Mouse (Mus musculus): ENCODE measurements around the gene Dst. TPM values are rescaled to one million over a fixed set of nuclear protein-coding genes. Genes with fewer than 3 reads are reported as not detected.

Dst gene
- total and polyA plus RNA-seq, 2 experiments from 2014 or later: 31.7 to 155 TPM

- H3K4me2 ChIP-seq (ENCODE audit: low read depth, low read length, poor library complexity, severe bottlenecking): no peak overlapping the region
- H3K9ac ChIP-seq (replicated peaks; ENCODE audit: low read length, poor library complexity, severe bottlenecking): no peak overlapping the region
- H3K27me3 ChIP-seq (ENCODE audit: insufficient read depth, low read length): no peaks in the 10 kb centered on the region
- no peak overlapping the region for H3K4me3 ChIP-seq (ENCODE audit: low read depth, low read length)
- no peak overlapping the region for H3K27ac ChIP-seq (ENCODE audit: low read depth, low read length)
- no peaks in the 10 kb centered on the region for H3K36me3 ChIP-seq (ENCODE audit: insufficient read depth, low read length)
- no peak for TF ChIP-seq CTCF (IDR thresholded peaks at IDR 0.05)
- ATAC-seq (ENCODE audit: low FRiP score) (no peak), DNase-seq (ENCODE audit: low spot score) (no peak)
- H3K4me1 ChIP-seq (ENCODE audit: insufficient read depth, low read length): no peaks in the 10 kb centered on the region
- no peaks in the 10 kb centered on the region for H3K9me3 ChIP-seq (ENCODE audit: low read length)
- WGBS: 66% methylated on average over 2 of the region's 2 CpGs
Observed at GRCm38 (mm10) chr1:33969910-33970309, 61.9 kb downstream of the Dst start.

GRCm38 (mm10) chr1:33974401-33974800 is 66.4 kb downstream of the Dst start:
- Histone ChIP-seq H3K9me3 (ENCODE audit: low read length) (no peaks in the 10 kb centered on the region), H3K4me2 (ENCODE audit: low read depth, low read length, poor library complexity, severe bottlenecking) (no peak overlapping the region), H3K27ac (ENCODE audit: low read depth, low read length) (no peak overlapping the region), H3K4me3 (ENCODE audit: low read depth, low read length) (no peak overlapping the region), H3K4me1 (ENCODE audit: insufficient read depth, low read length) (no peaks in the 10 kb centered on the region), H3K36me3 (ENCODE audit: insufficient read depth, low read length) (no peaks in the 10 kb centered on the region), H3K27me3 (ENCODE audit: insufficient read depth, low read length) (no peaks in the 10 kb centered on the region), H3K9ac (replicated peaks; ENCODE audit: low read length, poor library complexity, severe bottlenecking) (no peak overlapping the region)
- ATAC-seq (ENCODE audit: low FRiP score) (no peak), DNase-seq (ENCODE audit: low spot score) (no peak)
- WGBS: 88% methylated on average over 11 of the region's 11 CpGs
- no peak for TF ChIP-seq CTCF (IDR thresholded peaks at IDR 0.05)

GRCm38 (mm10) chr1:33975333-33975732 is 67.3 kb downstream of the Dst start:
- ATAC-seq (ENCODE audit: low FRiP score): no peak

GRCm38 (mm10) chr1:33977832-33978231 is 69.8 kb downstream of the Dst start:
- H3K27me3 ChIP-seq (ENCODE audit: insufficient read depth, low read length): no peaks in the 10 kb centered on the region
- no peak overlapping the region for H3K9ac ChIP-seq (replicated peaks; ENCODE audit: low read length, poor library complexity, severe bottlenecking)
- WGBS: 86% methylated on average over 6 of the region's 6 CpGs
- H3K27ac ChIP-seq (ENCODE audit: low read depth, low read length): no peak overlapping the region
- no peaks in the 10 kb centered on the region for H3K36me3 ChIP-seq (ENCODE audit: insufficient read depth, low read length)
- DNase-seq (ENCODE audit: low spot score): no peak
- no peak overlapping the region for H3K4me2 ChIP-seq (ENCODE audit: low read depth, low read length, poor library complexity, severe bottlenecking)
- H3K4me3 ChIP-seq (ENCODE audit: low read depth, low read length): no peak overlapping the region
- H3K9me3 ChIP-seq (ENCODE audit: low read length): no peaks in the 10 kb centered on the region
- ATAC-seq (ENCODE audit: low FRiP score): no peak
- no peaks in the 10 kb centered on the region for H3K4me1 ChIP-seq (ENCODE audit: insufficient read depth, low read length)
- TF ChIP-seq CTCF (IDR thresholded peaks at IDR 0.05): no peak

More at GRCm38 (mm10) chr1:33975333-33975732, 67.3 kb downstream of the Dst start:
- no peak for TF ChIP-seq CTCF (IDR thresholded peaks at IDR 0.05)
- no peaks in the 10 kb centered on the region for H3K27me3 ChIP-seq (ENCODE audit: insufficient read depth, low read length)
- H3K9me3 ChIP-seq (ENCODE audit: low read length): no peaks in the 10 kb centered on the region
- no peak overlapping the region for H3K4me2 ChIP-seq (ENCODE audit: low read depth, low read length, poor library complexity, severe bottlenecking)
- no peak overlapping the region for H3K9ac ChIP-seq (replicated peaks; ENCODE audit: low read length, poor library complexity, severe bottlenecking)
- 82% methylated on average over 4 of the region's 4 CpGs for WGBS
- H3K36me3 ChIP-seq (ENCODE audit: insufficient read depth, low read length): no peaks in the 10 kb centered on the region
- H3K4me3 ChIP-seq (ENCODE audit: low read depth, low read length): no peak overlapping the region
- DNase-seq (ENCODE audit: low spot score): no peak
- no peaks in the 10 kb centered on the region for H3K4me1 ChIP-seq (ENCODE audit: insufficient read depth, low read length)
- H3K27ac ChIP-seq (ENCODE audit: low read depth, low read length): no peak overlapping the region

- DNase-seq (ENCODE audit: low spot score): no peak
- no peak overlapping the region for H3K9ac ChIP-seq (replicated peaks; ENCODE audit: low read length, poor library complexity, severe bottlenecking)
- WGBS: 55% methylated on average over 12 of the region's 12 CpGs
- no peak for ATAC-seq (ENCODE audit: low FRiP score)
- no peak overlapping the region for H3K27ac ChIP-seq (ENCODE audit: low read depth, low read length)
- no peak overlapping the region for H3K4me3 ChIP-seq (ENCODE audit: low read depth, low read length)
- no peaks in the 10 kb centered on the region for H3K9me3 ChIP-seq (ENCODE audit: low read length)
- H3K36me3 ChIP-seq (ENCODE audit: insufficient read depth, low read length): no peaks in the 10 kb centered on the region
- no peak for TF ChIP-seq CTCF (IDR thresholded peaks at IDR 0.05)
- no peaks in the 10 kb centered on the region for H3K27me3 ChIP-seq (ENCODE audit: insufficient read depth, low read length)
- H3K4me1 ChIP-seq (ENCODE audit: insufficient read depth, low read length): no peaks in the 10 kb centered on the region
- H3K4me2 ChIP-seq (ENCODE audit: low read depth, low read length, poor library complexity, severe bottlenecking): no peak overlapping the region
Observed at GRCm38 (mm10) chr1:33980420-33980819, 72.4 kb downstream of the Dst start.

- Histone ChIP-seq H3K9me3 (ENCODE audit: low read length) (no peaks in the 10 kb centered on the region), H3K4me2 (ENCODE audit: low read depth, low read length, poor library complexity, severe bottlenecking) (no peak overlapping the region), H3K27me3 (ENCODE audit: insufficient read depth, low read length) (no peaks in the 10 kb centered on the region), H3K4me3 (ENCODE audit: low read depth, low read length) (no peak overlapping the region), H3K9ac (replicated peaks; ENCODE audit: low read length, poor library complexity, severe bottlenecking) (no peak overlapping the region), H3K4me1 (ENCODE audit: insufficient read depth, low read length) (no peaks in the 10 kb centered on the region), H3K27ac (ENCODE audit: low read depth, low read length) (no peak overlapping the region), H3K36me3 (ENCODE audit: insufficient read depth, low read length) (no peaks in the 10 kb centered on the region)
- 88% methylated on average over 12 of the region's 13 CpGs for WGBS
- DNase-seq (ENCODE audit: low spot score) (no peak), ATAC-seq (ENCODE audit: low FRiP score) (no peak)
- no peak for TF ChIP-seq CTCF (IDR thresholded peaks at IDR 0.05)
Observed at GRCm38 (mm10) chr1:33989643-33990042, 81.6 kb downstream of the Dst start.

Data from midbrain, postnatal 0 days (tissue).